9 mouse cellular contexts compared by ENCODE assay signal in genomic region chr13:97645107-97646020, GRCm38 (mm10).
DNase-seq lines count a peak whose midpoint lies in the region; ATAC-seq lines count a peak whose summit lies in the region.
"Had no signal": no experiment of that assay in that cellular context is flagged by ENCODE, and none has a peak within 500 bp of the region (broad histone marks: within the 10 kb centered on the region; RNA-seq: fewer than 3 reads in every experiment).

No protein-coding gene starts in this region.

- peak; percentile 55 for DNase-seq in left cerebral cortex, postnatal 4 days
- no peak for DNase-seq in left cerebral cortex, adult 11 months (ENCODE audit: low spot score)
- DNase-seq in adrenal gland, postnatal 25 days, result peak; percentile 35
- peak; percentile 77 for DNase-seq in lung, postnatal 36 days
- DNase-seq in retina, postnatal 1 day, result no peak
- DNase-seq in retina, embryonic 14.5 days (ENCODE audit: low spot score), result no peak

- peaks cover 5% of the 10 kb centered on the region; the same call in 1 of the 2 replicates for H3K9me3 ChIP-seq in forebrain, embryonic 16.5 days (ENCODE audit: control insufficient read depth, low read length)

- H3K27ac ChIP-seq in forebrain, embryonic 16.5 days (ENCODE audit: low read length), result no peak overlapping the region
- H3K27ac ChIP-seq: neural tube, embryonic 12.5 days had no signal

- intact Hi-C loops in left cerebral cortex, postnatal 4 days (cut with DNase I), result loop anchor here (10.0 kb wide), 1 partner anchor 401 kb away; the partner anchor contains the start of gene Enc1

- H3K27me3 ChIP-seq in forebrain, embryonic 16.5 days (replicated peaks; ENCODE audit: control insufficient read depth, insufficient read depth, low read length), result no peaks in the 10 kb centered on the region
- H3K27me3 ChIP-seq: neural tube, embryonic 12.5 days had no signal

- no peak overlapping the region for H3K4me3 ChIP-seq in forebrain, embryonic 16.5 days (replicated peaks; ENCODE audit: low read length)
- H3K4me3 ChIP-seq: neural tube, embryonic 12.5 days had no signal

- ATAC-seq in hematopoietic stem cell, adult 5-6 weeks (replicated peaks in 1 of 2; ENCODE audit: insufficient read depth in 1 of 2, low FRiP score in 2 of 2, low TSS enrichment in 1 of 2, low read depth in 1 of 2, poor library complexity in 2 of 2, severe bottlenecking in 2 of 2), result peak; percentile 77 to 93
- ATAC-seq in forebrain, embryonic 16.5 days, result no peak

- H3K9ac ChIP-seq in forebrain, embryonic 16.5 days (replicated peaks; ENCODE audit: low read depth, low read length), result no peak overlapping the region
- H3K9ac ChIP-seq: neural tube, embryonic 12.5 days had no signal

- WGBS in forebrain, embryonic 16.5 days, result 55% methylated on average over 15 of the region's 15 CpGs

- peaks cover 9% of the 10 kb centered on the region for H3K4me1 ChIP-seq in forebrain, embryonic 16.5 days (replicated peaks; ENCODE audit: control insufficient read depth, insufficient read depth, low read length)
- H3K4me1 ChIP-seq: neural tube, embryonic 12.5 days had no signal

- H3K36me3 ChIP-seq in forebrain, embryonic 16.5 days (ENCODE audit: control insufficient read depth, insufficient read depth), result no peaks in the 10 kb centered on the region
- H3K36me3 ChIP-seq: neural tube, embryonic 12.5 days had no signal

- H3K4me2 ChIP-seq in forebrain, embryonic 16.5 days (ENCODE audit: low read length), result no peak overlapping the region
- H3K4me2 ChIP-seq: neural tube, embryonic 12.5 days had no signal

Comparison
In these comparisons a context has a peak if more than half of its experiments do, and no peak if none do; other contexts are left out.
1. DNase-seq: peak in left cerebral cortex, postnatal 4 days (single experiment), adrenal gland, postnatal 25 days (single experiment) and lung, postnatal 36 days (single experiment); none in left cerebral cortex, adult 11 months (single experiment), retina, postnatal 1 day (single experiment) and retina, embryonic 14.5 days (single experiment).